Mouse (Mus musculus): ENCODE measurements around the gene Hoxb6. TPM values are rescaled to one million over a fixed set of nuclear protein-coding genes. Genes with fewer than 3 reads are reported as not detected.

The Hoxb6 gene
- polyA plus RNA-seq, 1 experiment = 13.7 TPM

DNA sequence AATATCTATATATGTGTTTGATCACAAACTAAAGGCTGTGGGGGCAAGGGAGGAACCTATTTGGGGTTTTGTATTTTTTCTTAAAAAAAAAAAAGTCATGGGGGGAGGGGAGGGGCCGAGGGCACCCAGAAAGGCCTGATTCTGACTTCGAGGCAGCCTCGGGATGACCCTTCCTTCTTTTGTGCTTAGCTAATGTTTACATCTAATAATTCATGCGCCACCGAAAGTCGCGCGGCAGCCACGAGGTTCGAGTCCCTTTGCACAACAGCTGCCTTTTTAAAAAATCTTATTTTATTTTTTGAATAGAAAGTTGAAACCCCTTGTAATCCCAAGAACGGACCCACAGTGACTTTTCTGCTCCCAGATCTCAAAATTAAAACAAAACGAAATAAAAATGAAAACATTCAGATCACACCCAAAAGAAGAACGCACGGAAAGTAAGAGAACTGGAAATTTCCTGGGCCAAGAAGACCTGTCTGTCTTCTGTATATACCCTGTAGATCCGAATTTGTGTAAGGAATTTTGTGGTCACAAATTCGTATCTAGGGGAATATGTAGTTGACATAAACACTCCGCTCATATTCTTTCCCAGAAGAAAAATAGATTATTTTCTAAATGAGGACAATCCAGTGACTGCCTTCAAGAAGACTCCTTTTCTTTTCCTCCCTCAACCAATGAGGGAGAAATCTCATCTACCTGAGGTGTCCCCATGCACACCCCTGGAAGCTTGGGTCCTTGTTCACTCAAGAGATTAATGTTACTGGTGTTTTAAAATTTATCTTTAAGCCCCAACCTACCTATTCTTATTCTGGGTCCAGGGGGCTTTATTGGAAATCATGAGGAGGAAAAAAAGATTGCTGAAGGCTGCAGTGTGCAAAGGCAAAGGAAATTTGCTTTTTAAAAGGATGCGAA, 24.7 kb downstream of the Hoxb6 start:
- no peak for DNase-seq (ENCODE audit: low spot score)

GRCm38 (mm10) chr11:96317608-96318367, 25.5 kb downstream of the Hoxb6 start, which contains the start of gene Hoxb4:
TSS of gene Hoxb4 (plus strand) at chr11:96318267.
- no peak for DNase-seq (ENCODE audit: low spot score)

- no peak for DNase-seq (ENCODE audit: low spot score)
These were observed 26.2 kb downstream of the Hoxb6 start for GRCm38 (mm10) chr11:96318368-96319070.

DNA sequence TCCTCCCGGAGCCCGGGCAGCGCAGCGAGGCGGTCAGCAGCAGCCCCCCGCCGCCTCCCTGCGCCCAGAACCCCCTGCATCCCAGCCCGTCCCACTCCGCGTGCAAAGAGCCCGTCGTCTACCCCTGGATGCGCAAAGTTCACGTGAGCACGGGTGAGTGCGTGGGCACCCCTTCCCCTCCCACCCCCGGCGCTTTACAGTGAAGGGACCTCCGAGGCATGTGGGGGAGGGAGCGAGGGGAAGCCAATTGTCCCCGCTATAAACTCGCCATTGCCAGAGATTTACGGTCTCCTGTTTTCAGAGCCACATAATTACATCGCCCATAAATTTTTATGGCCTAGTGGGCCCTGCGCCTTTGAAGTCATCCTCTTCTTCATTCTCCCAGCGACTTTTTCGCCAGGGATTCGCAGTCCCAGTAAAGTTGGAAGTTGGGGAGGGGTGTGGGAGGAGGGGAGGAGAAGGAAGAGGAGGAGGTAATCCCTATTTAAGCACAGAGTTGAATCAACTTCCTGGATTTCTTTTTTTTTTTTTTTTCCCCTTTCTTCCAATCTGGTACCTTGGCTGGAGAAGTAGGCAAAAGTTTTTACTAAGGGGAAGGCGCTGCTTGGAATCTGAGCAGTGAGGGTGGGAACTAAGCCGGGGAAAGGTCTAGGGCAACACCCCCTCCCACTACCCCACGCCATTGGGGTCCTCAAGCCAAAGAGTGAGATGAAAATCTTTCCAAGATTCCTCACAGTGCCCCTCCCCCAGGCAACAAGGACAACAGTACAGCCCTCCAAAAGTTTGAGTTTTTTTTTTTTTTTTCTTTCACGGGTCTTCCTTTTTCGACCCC, 27.0 kb downstream of the Hoxb6 start:
- no peak for DNase-seq (ENCODE audit: low spot score)

GRCm38 (mm10) chr11:96319910-96320309, 27.6 kb downstream of the Hoxb6 start:
- no peak for DNase-seq (ENCODE audit: low spot score)

DNA sequence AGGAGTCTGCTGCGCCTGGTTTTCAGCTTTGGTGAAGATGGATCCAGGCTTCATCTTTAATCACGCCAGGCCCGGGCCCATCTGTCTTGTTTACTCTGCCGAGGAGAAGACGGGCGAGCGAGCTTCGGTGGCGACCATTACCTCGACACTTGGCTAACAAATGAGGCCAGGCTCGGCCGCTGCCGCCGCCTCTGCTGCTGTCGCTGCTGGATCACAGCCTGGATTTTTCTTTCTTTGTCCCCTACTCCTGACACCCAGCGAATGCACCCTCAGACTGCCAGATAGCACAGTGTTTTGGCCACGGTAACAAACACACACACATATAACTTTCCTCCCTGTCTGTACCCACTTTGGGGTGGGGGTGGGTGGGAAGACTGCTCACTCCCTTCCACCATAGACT, 28.4 kb downstream of the Hoxb6 start:
- DNase-seq (ENCODE audit: low spot score) = no peak

GRCm38 (mm10) chr11:96321846-96322245, 29.6 kb downstream of the Hoxb6 start:
- no peak for DNase-seq (ENCODE audit: low spot score)

DNA sequence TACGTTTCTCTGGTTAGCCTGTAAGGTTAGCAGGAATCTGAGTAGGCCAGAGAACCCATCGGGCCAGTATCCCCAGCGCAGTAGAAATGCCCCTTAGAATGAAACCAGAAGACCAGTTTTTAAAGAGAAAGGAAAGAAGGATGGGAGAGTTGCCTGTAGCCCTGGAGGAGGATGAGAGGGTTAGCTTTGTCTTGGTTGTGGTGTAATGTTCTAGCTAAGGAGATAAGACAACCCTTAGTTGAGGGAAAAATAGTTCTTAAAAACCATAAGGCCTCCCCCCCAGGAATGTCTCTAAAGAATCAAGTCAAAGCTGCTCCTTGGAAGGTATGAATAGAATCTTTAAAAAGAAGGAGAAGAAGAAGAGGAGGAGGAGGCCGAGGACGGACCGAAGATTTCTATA, 30.5 kb downstream of the Hoxb6 start:
- DNase-seq (ENCODE audit: low spot score) = no peak

GRCm38 (mm10) chr11:96323154-96323553, 30.9 kb downstream of the Hoxb6 start, which contains the start of gene Hoxb3:
TSS of gene Hoxb3 (plus strand) at chr11:96323326.
- DNase-seq (ENCODE audit: low spot score) = no peak

- no peak for DNase-seq (ENCODE audit: low spot score)
These were observed 31.8 kb downstream of the Hoxb6 start for GRCm38 (mm10) chr11:96324125-96324524.

- no peak for DNase-seq (ENCODE audit: low spot score)
These were observed 32.7 kb downstream of the Hoxb6 start for GRCm38 (mm10) chr11:96324965-96325364.

- no peak for DNase-seq (ENCODE audit: low spot score)
These were observed 33.5 kb downstream of the Hoxb6 start for GRCm38 (mm10) chr11:96325747-96326212.

DNA sequence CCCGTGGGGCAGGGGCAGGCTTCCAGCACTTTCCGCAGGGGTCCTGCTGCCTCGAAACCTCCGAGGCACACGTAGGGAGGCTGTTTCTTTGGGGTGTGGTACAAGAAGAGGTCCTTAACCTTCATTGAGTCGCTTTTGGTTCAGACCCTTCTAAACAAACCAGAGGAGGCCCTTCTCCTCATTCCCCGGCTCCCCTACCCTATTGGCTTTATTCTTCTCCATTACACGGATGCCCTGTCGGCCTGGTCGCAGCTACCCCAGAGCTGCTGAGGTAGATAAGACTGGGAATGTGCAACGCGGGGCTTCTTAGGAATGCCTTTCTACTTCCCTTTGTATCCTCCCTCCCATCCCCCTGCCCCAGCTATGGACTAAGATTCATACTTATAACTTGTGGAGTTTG, 34.4 kb downstream of the Hoxb6 start:
- no peak for DNase-seq (ENCODE audit: low spot score)

DNA sequence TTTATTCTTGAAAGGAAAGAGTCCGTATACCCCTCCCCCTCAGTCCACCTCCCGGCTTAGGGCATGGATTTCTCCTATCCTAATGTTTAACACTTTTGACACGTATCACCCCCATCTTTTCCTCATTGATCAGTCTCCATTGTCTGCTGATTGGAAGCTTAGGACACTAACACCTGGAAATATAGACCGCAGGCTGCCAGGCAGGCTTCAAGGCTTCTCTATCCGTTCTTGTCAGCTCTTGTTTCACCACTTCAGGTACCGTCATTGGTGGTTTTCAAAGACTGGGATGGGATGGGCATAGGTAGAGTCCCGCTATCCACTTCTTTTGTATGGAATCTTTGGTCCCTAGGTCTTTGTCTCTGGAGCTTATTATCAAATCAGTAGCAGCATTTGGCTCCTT, 34.8 kb downstream of the Hoxb6 start:
- no peak for DNase-seq (ENCODE audit: low spot score)

- DNase-seq (ENCODE audit: low spot score) = no peak
These were observed 35.5 kb downstream of the Hoxb6 start for GRCm38 (mm10) chr11:96327750-96328149.

GRCm38 (mm10) chr11:96328605-96329004, 36.3 kb downstream of the Hoxb6 start:
- DNase-seq (ENCODE audit: low spot score) = no peak

DNA sequence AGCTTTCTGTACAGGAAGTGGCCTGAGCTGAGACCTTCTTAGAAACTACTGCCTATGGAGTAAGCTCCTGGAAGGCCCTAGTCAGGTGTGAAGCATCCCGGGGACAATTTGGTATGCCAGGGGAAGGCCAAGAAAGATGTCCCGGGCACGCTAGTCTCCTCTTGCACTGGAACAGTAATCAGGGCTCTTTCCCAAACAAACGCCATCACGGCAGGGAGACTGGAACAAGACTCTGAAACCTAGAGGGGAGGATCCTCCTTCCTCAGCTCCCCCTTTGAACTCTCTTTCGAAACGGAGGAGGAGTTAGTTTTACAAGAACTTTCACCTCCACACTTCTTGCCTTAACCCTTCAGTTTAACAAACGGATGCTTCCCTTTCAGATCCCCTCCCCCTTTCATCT, 39.8 kb downstream of the Hoxb6 start:
- DNase-seq (ENCODE audit: low spot score) = no peak

- no peak for DNase-seq (ENCODE audit: low spot score)
These were observed 40.3 kb downstream of the Hoxb6 start for GRCm38 (mm10) chr11:96332618-96333032.

DNA sequence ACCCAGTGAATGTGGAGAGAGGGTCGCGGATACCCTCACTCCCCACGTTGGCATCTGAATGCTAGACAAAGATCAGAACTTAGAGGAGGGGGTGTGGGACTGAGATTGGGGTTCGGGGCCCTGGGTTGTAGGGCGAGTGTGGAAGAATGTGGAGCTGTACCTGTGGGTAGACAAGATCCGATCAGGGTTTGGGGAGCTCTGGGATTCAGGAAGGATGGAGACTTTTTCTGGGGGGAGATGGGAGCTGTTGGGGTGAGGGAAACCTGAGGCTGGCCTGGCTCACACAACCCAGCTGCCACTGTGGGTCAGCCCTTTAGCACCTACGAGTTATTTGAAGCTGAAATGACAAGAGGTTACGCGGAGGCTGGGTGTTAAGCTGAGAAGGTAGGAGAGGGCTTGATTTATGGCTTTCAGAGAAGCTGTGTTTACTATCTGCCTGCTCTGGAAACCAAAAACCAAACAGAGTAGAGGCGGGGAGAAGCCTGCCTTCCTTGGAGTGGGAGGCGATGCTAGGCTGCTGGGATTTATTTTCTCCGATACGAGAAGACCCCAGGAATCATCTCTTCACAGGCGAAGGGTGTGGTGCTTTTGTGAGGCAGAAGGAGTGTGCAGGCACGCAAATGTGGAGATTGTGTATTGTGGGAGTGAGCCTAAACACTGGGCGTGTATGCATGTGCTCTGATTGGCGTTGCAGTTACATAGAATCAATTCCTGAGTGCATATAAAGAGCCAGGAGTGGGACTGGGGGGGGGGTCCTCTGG, 41.1 kb downstream of the Hoxb6 start:
- DNase-seq (ENCODE audit: low spot score) = no peak

DNA sequence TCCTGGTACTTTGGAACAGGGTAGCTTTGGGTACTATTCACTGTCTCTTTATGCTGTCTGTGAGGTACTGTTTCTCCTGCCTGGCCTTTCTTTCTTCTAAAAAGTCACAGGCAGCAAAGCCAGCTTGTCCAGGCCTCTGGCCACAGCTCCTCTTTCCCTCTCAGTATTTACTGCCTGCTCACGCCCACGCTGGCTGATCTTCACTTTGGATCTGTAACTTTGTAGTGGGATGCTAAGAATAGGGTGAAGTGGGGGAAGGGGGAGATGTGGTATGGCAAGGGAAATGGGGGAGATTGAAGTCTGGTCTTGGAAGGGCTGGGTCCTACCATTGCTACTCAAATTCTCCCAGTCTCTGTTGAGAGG, 41.7 kb downstream of the Hoxb6 start:
- no peak for DNase-seq (ENCODE audit: low spot score)

All from urinary bladder, adult 2 months (tissue).